Mouse (Mus musculus) cerebellum, adult 18-20 months (tissue): ENCODE measurements at regions not wholly inside any gene's neighbourhood (a gene's known extent, or its start where the extent isn't known, plus 50 kb on each side); places are given as distances from the start of the nearest gene placed in this dataset.

ENCODE experiments used
- DNase-seq, 2 experiments: peaks; one replicate each; pipeline ENCODE4 v3.0.0; 2021

DNA sequence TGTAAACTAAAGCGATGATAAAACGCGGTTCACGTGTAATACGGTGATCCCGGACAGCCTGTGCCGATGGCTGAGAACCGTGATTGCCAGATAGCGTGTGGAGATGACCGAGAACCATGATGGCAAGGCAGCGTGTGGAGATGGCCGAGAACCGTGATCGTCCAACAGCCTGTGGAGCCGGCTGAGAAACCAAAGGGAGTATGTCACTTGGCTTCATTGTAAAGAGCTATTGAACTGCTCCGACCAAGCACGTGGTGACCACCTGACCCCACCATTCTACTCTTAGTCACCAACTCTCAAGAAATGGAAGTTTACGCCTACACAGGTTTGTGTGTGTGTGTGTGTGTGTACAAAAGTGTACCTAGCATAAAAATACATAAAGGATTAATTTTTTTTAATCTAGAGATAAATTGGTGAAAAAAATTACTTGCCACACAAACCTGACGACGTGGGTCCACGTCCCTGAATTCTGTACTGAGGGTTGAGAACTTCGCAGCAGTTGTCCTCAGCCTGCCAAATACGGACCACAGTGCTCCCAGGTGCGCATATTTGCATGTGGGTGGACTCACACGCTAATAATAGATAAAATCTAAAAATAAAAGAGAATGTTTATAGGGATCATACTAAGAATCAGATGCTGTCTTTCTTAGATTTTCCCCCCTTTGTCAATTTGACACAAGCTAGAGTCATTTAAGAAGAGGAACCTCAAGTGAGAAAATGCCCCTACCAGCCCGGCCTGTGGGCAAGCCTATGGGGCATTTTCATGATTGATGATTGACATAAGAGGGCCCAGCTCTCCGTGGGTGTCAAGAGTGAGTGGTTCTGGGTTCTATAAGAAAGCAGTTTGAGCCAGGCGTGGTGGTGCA lies 56.6 kb upstream of the Mef2a start:
- DNase-seq = no peak

DNA sequence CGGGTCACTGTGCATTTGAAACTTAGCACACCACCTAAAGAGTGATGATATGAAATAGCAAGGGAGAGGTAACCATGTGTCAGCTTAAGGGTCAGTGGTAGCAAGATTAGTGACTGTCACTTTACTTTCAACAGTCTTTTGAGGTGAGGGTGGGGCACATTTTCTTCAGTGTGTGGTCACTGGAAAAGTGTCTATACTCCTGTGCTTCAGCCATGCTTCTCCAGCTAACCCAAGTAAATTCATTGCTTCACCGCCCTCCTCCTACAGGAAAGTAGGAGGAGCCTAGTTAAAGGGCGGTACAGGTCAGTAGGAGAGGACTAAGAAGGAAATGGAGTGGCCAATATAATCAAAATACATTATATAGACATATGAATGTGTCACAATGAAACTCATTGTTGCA lies 55.7 kb upstream of the Mef2a start:
- DNase-seq = no peak

DNA sequence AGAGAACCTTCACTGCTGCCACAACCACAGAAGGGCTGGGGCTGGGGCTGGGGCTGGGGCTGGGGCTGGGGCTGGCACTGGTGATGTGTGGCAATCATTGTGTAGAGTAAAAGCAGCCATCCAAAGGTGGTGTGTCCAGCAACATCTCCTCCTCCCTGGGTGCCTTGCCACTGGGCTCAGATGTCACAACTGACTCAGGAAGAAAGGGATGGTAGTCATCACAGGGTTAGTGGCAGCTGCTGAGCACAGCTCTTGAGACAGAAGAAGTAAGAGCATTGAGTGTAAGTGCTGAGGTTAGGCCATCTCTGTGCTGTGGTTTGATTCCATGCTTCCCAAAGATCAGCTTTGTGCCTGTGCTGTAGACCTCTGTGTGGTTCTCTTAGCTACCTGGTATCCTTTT lies 53.4 kb upstream of the Mef2a start:
- no peak for DNase-seq

DNA sequence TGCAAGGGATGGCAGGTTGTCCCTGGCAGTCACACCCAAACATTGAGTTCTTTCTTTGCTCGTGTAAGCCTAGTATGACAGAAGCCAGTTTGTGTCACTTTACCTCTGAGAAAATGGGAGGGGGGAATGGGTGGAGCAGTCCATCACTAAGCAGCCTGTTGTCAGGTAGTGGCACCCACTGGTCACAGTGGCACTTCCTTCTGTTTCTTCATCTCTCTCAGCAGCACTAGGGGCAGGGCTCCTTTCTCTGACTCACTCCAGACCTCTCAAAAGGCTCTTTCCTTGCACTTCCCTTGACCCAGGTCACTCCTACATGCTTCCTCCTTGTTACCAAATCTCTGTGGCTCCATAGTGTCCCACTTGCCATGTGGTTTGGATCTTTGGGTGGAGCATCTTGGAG lies 52.9 kb upstream of the Mef2a start:
- DNase-seq = no peak

DNA sequence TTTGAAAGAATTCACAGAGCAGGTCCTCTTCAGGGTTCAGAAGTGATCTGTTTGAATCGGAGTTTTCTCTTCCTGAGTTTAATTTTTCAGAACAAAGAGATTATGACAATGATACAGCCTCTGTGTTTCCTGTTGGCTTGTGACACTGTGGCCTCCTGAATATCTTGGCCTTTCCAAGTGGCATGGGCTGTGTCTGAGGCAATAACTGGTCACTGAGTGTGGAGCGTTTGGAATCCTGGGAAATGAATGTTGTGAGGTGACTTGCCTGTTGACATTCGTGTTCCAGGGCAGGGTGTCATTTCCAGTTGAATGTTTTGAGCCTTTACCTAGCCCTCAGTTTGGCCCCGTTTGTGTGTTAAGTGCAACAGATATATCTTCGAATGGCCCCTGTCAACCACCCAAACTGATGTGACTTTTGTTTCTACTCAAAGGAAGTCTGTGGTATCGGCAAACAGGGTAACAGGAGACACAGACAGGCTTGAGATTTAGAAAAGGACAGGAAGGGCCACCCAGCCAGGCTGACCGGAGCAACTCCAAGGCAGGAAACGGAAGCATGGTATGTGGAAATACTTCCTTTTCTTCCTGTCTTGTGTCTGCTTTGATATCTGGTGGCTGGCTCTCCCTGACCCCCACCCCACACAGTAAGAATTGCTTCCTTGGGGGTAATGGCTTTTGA lies 52.3 kb upstream of the Mef2a start:
- DNase-seq = no peak
